Mouse (Mus musculus) lung, adult 2 months (tissue): ENCODE results near the gene Nol3. TPM values are rescaled to one million over a fixed set of nuclear protein-coding genes. Genes with fewer than 3 reads are reported as not detected.
"Not testable (repeated sequence)": the region's sequence is repeated elsewhere in the genome, so short reads cannot be mapped to it uniquely, and the experiment has no call there.

Experiments used
- DNase-seq: peaks from one replicate; pipeline ENCODE4 v3.0.0; 2022
- H3K4me1 ChIP-seq: fragments of 200-500 bp; 2 replicates; pipeline ENCODE4 v1.6.1; 2011; ENCODE audit warnings: low read length; ENCODE audit not compliant: control insufficient read depth, insufficient read depth
- H3K4me3 ChIP-seq: fragments of 200-500 bp; replicated peaks from 2 replicates; pipeline ENCODE3; 2011; ENCODE audit warnings: low read depth, mild to moderate bottlenecking, control low read depth, low read length; ENCODE audit errors: extremely low read depth
- CTCF ChIP-seq: fragments of 200-500 bp; IDR thresholded peaks from 2 replicates; pipeline ENCODE4 v1.5.1; 2011; ENCODE audit warnings: mild to moderate bottlenecking, low read length, control low read depth; ENCODE audit not compliant: insufficient read depth
- POLR2A ChIP-seq: fragments of 200-500 bp; IDR thresholded peaks from 2 replicates; pipeline ENCODE4 v1.6.1; 2011; ENCODE audit warnings: low read depth, mild to moderate bottlenecking, control low read depth, low read length, borderline replicate concordance; ENCODE audit errors: extremely low read depth
- WGBS: fragments of 180-500 bp; shearing (Covaris S2); methylation state at CpG from one replicate; pipeline ENCODE4 v1.1.7; 2018; 5-methylcytosine and 5-hydroxymethylcytosine counted together
- polyA plus RNA-seq: library from polyadenylated mRNA; depleted of rRNA; stranded (reverse); fragments of >200 nt; gene quantifications from 2 replicates; pipeline ENCODE4 v1.2.3, GENCODE M21; 2012

Gene Nol3
- polyA plus RNA-seq, 1 experiment = 10.7 TPM

DNA sequence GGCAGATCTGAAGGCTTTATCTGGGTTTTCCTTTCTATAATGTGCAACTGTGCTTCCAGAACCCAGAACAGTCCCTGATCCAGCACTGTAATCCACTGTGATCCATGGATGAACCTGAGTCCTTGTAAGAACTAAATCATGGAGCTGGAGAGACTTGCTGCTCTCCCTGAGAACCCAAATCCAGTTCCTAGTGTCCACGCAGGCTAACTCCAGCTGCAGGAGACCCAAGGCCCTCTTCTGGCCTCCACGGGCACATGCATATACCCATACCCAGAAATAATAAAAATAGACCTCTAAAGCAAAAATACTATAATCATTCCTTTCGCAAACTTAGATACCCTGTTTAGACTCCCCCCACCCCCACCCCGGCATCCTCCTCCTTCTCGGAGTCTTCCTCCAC, 12.3 kb downstream of the Nol3 start:
- no peak for DNase-seq
- 84% methylated on average over 5 of the region's 5 CpGs for WGBS
- H3K4me3 ChIP-seq = no peak overlapping the region
- TF ChIP-seq CTCF = no peak
- no peak for TF ChIP-seq POLR2A
- peaks cover 11% of the 10 kb centered on the region for H3K4me1 ChIP-seq

GRCm38 (mm10) chr8:105288958-105289732, 13.2 kb downstream of the Nol3 start:
- peaks cover 11% of the 10 kb centered on the region for H3K4me1 ChIP-seq
- TF ChIP-seq POLR2A (peak; percentile 17; the same call in 1 of the 2 replicates), CTCF (no peak)
- DNase-seq = peak; percentile 90
- peak overlapping the region; percentile 75 for H3K4me3 ChIP-seq
- under 1% methylated on average over 53 of the region's 53 CpGs for WGBS

DNA sequence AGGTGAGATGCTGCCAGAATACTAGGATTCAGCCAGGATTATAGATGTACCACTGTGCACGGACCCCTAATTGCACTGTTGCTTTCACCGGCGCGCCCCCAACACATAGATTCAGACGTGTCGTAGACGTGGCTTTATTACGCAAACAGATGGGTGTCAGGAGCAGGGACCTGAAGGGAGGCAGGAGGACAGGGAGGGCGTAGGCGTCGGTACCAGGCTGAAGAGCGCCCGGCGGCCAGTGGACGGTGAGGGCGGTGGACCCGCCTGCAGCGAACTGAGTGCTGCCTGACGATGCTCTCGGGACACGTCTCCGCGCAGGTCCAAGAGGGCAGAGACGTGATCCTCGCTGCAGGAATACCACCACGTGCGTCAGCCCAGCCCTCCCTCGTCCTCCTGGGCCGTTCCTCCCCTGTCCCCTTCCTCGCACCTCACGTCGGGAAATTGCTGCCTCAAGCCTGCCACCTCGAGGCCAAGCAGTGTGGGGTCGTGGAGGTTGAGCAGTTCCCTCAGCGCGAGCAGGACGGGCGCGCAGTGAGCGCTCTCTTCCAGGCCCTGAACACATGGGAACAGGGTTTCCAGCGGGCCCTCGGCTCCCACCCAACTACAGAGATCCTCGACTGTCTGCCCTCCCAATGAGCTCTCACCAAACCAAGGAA, 14.0 kb downstream of the Nol3 start, which contains the start of gene 4931428F04Rik:
Gene 4931428F04Rik (minus strand): TSS at position 60 of the 656 bp plus-strand sequence.
- peak; percentile 36 for DNase-seq
- Histone ChIP-seq H3K4me3 (peak within 1 kb of the TSS; percentile 75), H3K4me1 (peaks cover 12% of the 10 kb centered on the region)
- TF ChIP-seq CTCF = no peak; the same call in 1 of the 2 replicates
- no peak for TF ChIP-seq POLR2A
- 8% methylated on average over 43 of the region's 43 CpGs for WGBS

DNA sequence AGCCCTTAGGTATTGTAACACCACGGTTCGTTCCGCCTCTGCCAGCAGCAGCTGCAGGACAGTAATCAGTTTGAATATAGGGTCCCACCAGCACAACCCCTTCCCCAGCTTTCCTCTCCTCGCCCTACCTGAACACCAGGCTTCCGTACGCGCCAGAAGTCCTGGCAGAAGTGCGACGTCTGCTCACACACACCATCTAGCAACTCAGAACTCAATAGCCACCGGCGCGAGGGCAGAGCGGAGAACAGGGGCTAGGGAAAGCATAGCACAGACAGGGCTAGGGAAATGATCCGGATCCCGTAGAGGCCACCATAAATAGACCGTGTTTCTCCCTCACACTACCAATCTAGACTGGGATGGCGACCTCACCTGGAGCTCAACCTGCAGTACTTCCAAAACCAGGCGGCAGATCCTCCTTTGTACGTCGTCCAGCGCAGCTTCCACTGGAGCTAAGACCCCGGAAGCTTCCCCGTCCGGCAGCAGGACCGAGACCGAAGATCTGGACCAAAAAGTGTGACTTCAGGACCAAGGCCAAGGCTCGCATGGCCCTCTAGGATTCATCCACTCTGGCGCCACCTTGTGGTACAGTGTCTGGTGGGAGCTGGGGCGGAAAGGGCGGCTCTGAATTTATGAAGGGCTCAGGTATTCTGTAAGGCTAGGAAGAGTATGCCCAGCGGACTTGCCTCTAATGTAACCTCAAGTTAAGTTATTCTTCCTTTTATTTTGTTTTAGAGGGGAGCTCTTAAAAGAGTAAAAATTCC, 14.8 kb downstream of the Nol3 start:
- Histone ChIP-seq H3K4me1 (peaks cover 15% of the 10 kb centered on the region), H3K4me3 (no peak overlapping the region)
- no peak for TF ChIP-seq POLR2A
- peak; percentile 94 for TF ChIP-seq CTCF
- WGBS = 28% methylated on average over 31 of the region's 31 CpGs
- DNase-seq = peak; percentile 89

GRCm38 (mm10) chr8:105291364-105291763, 15.4 kb downstream of the Nol3 start:
- not testable (repeated sequence) for DNase-seq
- WGBS = 75% methylated on average over 8 of the region's 8 CpGs

DNA sequence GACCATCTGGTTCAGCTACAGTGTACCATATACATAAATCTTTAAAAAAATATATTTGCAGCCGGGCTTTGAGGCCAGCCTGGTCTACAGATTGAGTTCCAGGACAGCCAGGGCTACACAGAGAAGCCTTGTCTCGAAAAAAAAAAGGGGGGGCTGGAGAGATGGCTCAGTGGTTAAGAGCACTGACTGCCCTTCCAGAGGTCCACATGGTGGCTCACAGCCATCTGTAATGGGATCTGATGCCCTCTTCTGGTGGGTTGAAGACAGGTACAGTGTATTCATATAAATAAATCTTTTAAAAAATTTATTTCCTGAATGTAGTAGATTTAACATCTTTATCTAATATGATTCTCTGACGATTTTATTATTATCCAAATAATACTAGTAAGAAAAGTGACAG, 15.9 kb downstream of the Nol3 start:
- DNase-seq, H3K4me3 ChIP-seq: not testable (repeated sequence)
- peaks cover 15% of the 10 kb centered on the region for H3K4me1 ChIP-seq
- 64% methylated on average over 3 of the region's 3 CpGs for WGBS

More at GRCm38 (mm10) chr8:105291364-105291763, 15.4 kb downstream of the Nol3 start:
- not testable (repeated sequence) for H3K4me3 ChIP-seq
- H3K4me1 ChIP-seq = peaks cover 15% of the 10 kb centered on the region

- TF ChIP-seq POLR2A (no peak), CTCF (no peak)
- no peak for DNase-seq
- 65% methylated on average over 7 of the region's 7 CpGs for WGBS
- Histone ChIP-seq H3K4me3 (no peak overlapping the region), H3K4me1 (peaks cover 19% of the 10 kb centered on the region)
Measured at GRCm38 (mm10) chr8:105292471-105292870, 16.5 kb downstream of the Nol3 start.

GRCm38 (mm10) chr8:105293405-105293804, 17.5 kb downstream of the Nol3 start:
- Histone ChIP-seq H3K4me3 (no peak overlapping the region), H3K4me1 (peaks cover 23% of the 10 kb centered on the region)
- TF ChIP-seq CTCF = no peak
- no peak for TF ChIP-seq POLR2A
- WGBS = 77% methylated on average over 19 of the region's 19 CpGs
- no peak for DNase-seq

- WGBS = 56% methylated on average over 9 of the region's 9 CpGs
- DNase-seq = no peak
- H3K4me1 ChIP-seq = peaks cover 27% of the 10 kb centered on the region
- TF ChIP-seq POLR2A = no peak
- TF ChIP-seq CTCF = no peak
- peak overlapping the region; percentile 70 for H3K4me3 ChIP-seq
Measured at GRCm38 (mm10) chr8:105294776-105295175, 18.8 kb downstream of the Nol3 start.

DNA sequence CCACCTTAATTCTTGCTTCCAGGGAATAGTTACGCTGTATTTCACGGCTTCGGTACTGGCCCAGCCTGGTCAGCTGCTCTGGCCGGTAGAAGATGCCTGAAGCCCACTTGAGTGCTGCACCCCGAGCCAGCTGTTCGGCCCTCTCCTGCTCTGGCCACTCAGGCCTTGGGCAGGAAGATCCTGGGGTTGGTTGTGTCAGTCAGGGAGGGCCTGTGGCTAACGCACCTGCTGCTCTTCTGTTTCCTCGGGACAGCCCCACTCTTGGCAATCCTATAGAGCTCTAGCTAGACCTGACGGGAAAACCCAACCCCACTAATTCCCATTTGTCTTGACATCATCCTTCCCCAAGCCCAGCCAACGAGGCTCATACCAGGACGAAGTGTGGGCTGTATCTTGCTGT, 19.3 kb downstream of the Nol3 start:
- no peak for TF ChIP-seq POLR2A
- no peak for TF ChIP-seq CTCF
- H3K4me1 ChIP-seq = peaks cover 23% of the 10 kb centered on the region
- H3K4me3 ChIP-seq = peak overlapping the region; percentile 70
- WGBS = 36% methylated on average over 11 of the region's 11 CpGs
- DNase-seq = no peak
